Mouse (Mus musculus) CH12.LX (cell line): ENCODE measurements around the gene Taf1c. TPM values are rescaled to one million over a fixed set of nuclear protein-coding genes. Genes with fewer than 3 reads are reported as not detected.

ENCODE experiments used
- DNase-seq: peaks from one replicate; pipeline ENCODE4 v3.0.0-alpha.2; 2013; ENCODE audit errors: extremely low read depth
- H3K27ac ChIP-seq: 2 replicates; pipeline ENCODE4 v1.5.1; 2012; ENCODE audit warnings: low read depth, mild to moderate bottlenecking, control low read depth, moderate library complexity; ENCODE audit not compliant: insufficient read depth
- H3K27me3 ChIP-seq: replicated peaks from 2 replicates; pipeline ENCODE3; 2012; ENCODE audit warnings: inconsistent platforms
- H3K36me3 ChIP-seq, 2 experiments: replicated peaks in 1 of 2; 2 replicates each; pipeline versions ENCODE3 to v1.6.1; 2012; ENCODE audit warnings: inconsistent platforms in 1 of 2, low read length in 1 of 2, mild to moderate bottlenecking in 1 of 2, mixed read lengths in 1 of 2, moderate library complexity in 1 of 2; ENCODE audit not compliant: control insufficient read depth in 1 of 2, insufficient read depth in 1 of 2
- H3K4me1 ChIP-seq, 2 experiments: 2 replicates each; pipeline ENCODE4 v1.6.1; 2012; ENCODE audit warnings: inconsistent platforms in 1 of 2, moderate library complexity in 1 of 2; ENCODE audit not compliant: insufficient read depth in 2 of 2, control insufficient read depth in 1 of 2
- H3K4me2 ChIP-seq: 2 replicates; pipeline ENCODE4 v1.6.1; 2012; ENCODE audit warnings: low read depth, mild to moderate bottlenecking, control low read depth; ENCODE audit not compliant: poor library complexity, insufficient read depth, severe bottlenecking
- H3K4me3 ChIP-seq, 3 experiments: fragments of 150-350 bp in 1 of 3; sonication (generic) in 1 of 3; replicated peaks in 1 of 3; 2 replicates each; pipeline versions ENCODE3 to v1.5.1; 2011 to 2012; ENCODE audit warnings: low read depth in 2 of 3, low read length in 2 of 3, mild to moderate bottlenecking in 2 of 3, moderate library complexity in 2 of 3, control low read depth in 1 of 3, improper control_type of control experiment in 1 of 3, inconsistent platforms in 1 of 3, mixed read lengths in 1 of 3; ENCODE audit not compliant: poor library complexity in 1 of 3
- H3K79me2 ChIP-seq: replicated peaks from 2 replicates; pipeline ENCODE4 v1.6.1; 2012; ENCODE audit warnings: mild to moderate bottlenecking, moderate library complexity; ENCODE audit not compliant: control insufficient read depth, poor library complexity, insufficient read depth, severe bottlenecking; ENCODE audit errors: extremely low read depth
- H3K9ac ChIP-seq: 2 replicates; pipeline ENCODE4 v1.6.1; 2012; ENCODE audit warnings: low read depth, mild to moderate bottlenecking, control low read depth, moderate library complexity; ENCODE audit not compliant: insufficient read depth
- H3K9me3 ChIP-seq: replicated peaks from 2 replicates; pipeline ENCODE3; 2012; ENCODE audit warnings: low read length, inconsistent platforms, mixed read lengths
- BHLHE40 ChIP-seq: IDR thresholded peaks from 2 replicates; pipeline ENCODE4 v1.6.1; 2011; ENCODE audit warnings: mild to moderate bottlenecking, low read depth, low read length, improper control_type of control experiment
- ELF1 ChIP-seq: IDR thresholded peaks from 2 replicates; pipeline ENCODE4 v1.6.1; 2014; ENCODE audit warnings: low read depth, mild to moderate bottlenecking, inconsistent platforms, low read length, improper control_type of control experiment
- EP300 ChIP-seq: IDR thresholded peaks from 2 replicates; pipeline ENCODE4 v1.6.1; 2011; ENCODE audit warnings: low read length, improper control_type of control experiment
- ETS1 ChIP-seq: conservative IDR thresholded peaks from 2 replicates; pipeline ENCODE4 v1.6.1; 2012; ENCODE audit warnings: low read depth, mild to moderate bottlenecking, inconsistent platforms, low read length, improper control_type of control experiment, moderate library complexity
- GABPA ChIP-seq: IDR thresholded peaks from 2 replicates; pipeline ENCODE4 v1.6.1; 2012; ENCODE audit warnings: low read depth, low read length, improper control_type of control experiment, inconsistent platforms; ENCODE audit not compliant: insufficient replicate concordance
- HCFC1 ChIP-seq: IDR thresholded peaks from 2 replicates; pipeline ENCODE4 v1.6.1; 2012; ENCODE audit warnings: low read depth, mild to moderate bottlenecking, inconsistent platforms, low read length, improper control_type of control experiment
- IRF4 ChIP-seq: IDR thresholded peaks from 2 replicates; pipeline ENCODE4 v1.6.1; 2014; ENCODE audit warnings: low read depth, mild to moderate bottlenecking, inconsistent platforms, low read length, improper control_type of control experiment
- KAT2A ChIP-seq: IDR thresholded peaks from 2 replicates; pipeline ENCODE4 v1.6.1; 2012; ENCODE audit warnings: low read length, improper control_type of control experiment, inconsistent platforms; ENCODE audit not compliant: insufficient replicate concordance
- MAX ChIP-seq: IDR thresholded peaks from 2 replicates; pipeline ENCODE4 v1.6.1; 2011; ENCODE audit warnings: low read length, improper control_type of control experiment
- MEF2A ChIP-seq: IDR thresholded peaks from 2 replicates; pipeline ENCODE4 v1.6.1; 2014; ENCODE audit warnings: low read depth, mild to moderate bottlenecking, inconsistent platforms, low read length, improper control_type of control experiment, borderline replicate concordance
- MYC ChIP-seq: IDR thresholded peaks from 2 replicates; pipeline ENCODE4 v1.6.1; 2011; ENCODE audit warnings: low read depth, mild to moderate bottlenecking, improper control_type of control experiment, low read length
- NELFE ChIP-seq: IDR thresholded peaks from 2 replicates; pipeline ENCODE4 v1.6.1; 2011; ENCODE audit warnings: low read depth, low read length, improper control_type of control experiment
- NRF1 ChIP-seq: IDR thresholded peaks from 2 replicates; pipeline ENCODE4 v1.6.1; 2014; ENCODE audit warnings: low read depth, mild to moderate bottlenecking, inconsistent platforms, low read length, improper control_type of control experiment, moderate library complexity
- PAX5 ChIP-seq: IDR thresholded peaks from 2 replicates; pipeline ENCODE4 v1.6.1; 2012; ENCODE audit warnings: low read length, inconsistent platforms, mixed read lengths
- POLR2AphosphoS2 ChIP-seq: IDR thresholded peaks from 2 replicates; pipeline ENCODE4 v1.6.1; 2011; ENCODE audit warnings: low read depth, low read length, improper control_type of control experiment
- RAD21 ChIP-seq: IDR thresholded peaks from 2 replicates; pipeline ENCODE4 v1.6.1; 2011; ENCODE audit warnings: low read depth, mild to moderate bottlenecking, low read length, improper control_type of control experiment, moderate library complexity
- SIN3A ChIP-seq: IDR thresholded peaks from 2 replicates; pipeline ENCODE4 v1.6.1; 2012; ENCODE audit warnings: low read length, improper control_type of control experiment, inconsistent platforms
- TBP ChIP-seq: conservative IDR thresholded peaks from 2 replicates; pipeline ENCODE4 v1.6.1; 2011; ENCODE audit warnings: low read depth, low read length, improper control_type of control experiment
- TCF12 ChIP-seq: IDR thresholded peaks from 2 replicates; pipeline ENCODE4 v1.6.1; 2014; ENCODE audit warnings: low read depth, mild to moderate bottlenecking, inconsistent platforms, low read length, improper control_type of control experiment
- ZC3H11A ChIP-seq: IDR thresholded peaks from 2 replicates; pipeline ENCODE4 v1.6.1; 2012; ENCODE audit warnings: low read depth, mild to moderate bottlenecking, inconsistent platforms, low read length, improper control_type of control experiment
- ZKSCAN1 ChIP-seq: IDR thresholded peaks from 2 replicates; pipeline ENCODE4 v1.6.1; 2012; ENCODE audit warnings: low read depth, inconsistent platforms, low read length, improper control_type of control experiment, borderline replicate concordance
- ZMIZ1 ChIP-seq: IDR thresholded peaks from 2 replicates; pipeline ENCODE4 v1.6.1; 2012; ENCODE audit warnings: low read depth, mild to moderate bottlenecking, inconsistent platforms, low read length, improper control_type of control experiment
- dilution Hi-C: fragments of 300-500 bp; cut with MboI; formaldehyde crosslinking; loops from 2 replicates; pipeline ENCODE4 v1.14.3; 2020; ENCODE audit warnings: low sequenced_read_pairs; ENCODE audit not compliant: extremely low pct_unique_long_range_greater_than_20kb, extremely low pct_ligation_motif_present
- in situ Hi-C: fragments of 300-500 bp; cut with MboI; formaldehyde crosslinking; loops from 3 replicates; pipeline ENCODE4 v1.14.3; 2019; ENCODE audit warnings: low sequenced_read_pairs, low pct_ligation_motif_present, low pct_unique_long_range_greater_than_20kb, mixed read lengths
- polyA plus RNA-seq: library from polyadenylated mRNA; unstranded; fragments of >175 nt; gene quantifications from 2 replicates; pipeline ENCODE4 v1.2.1, GENCODE M21; 2012; ENCODE audit warnings: low read depth; ENCODE audit not compliant: insufficient read length
- total RNA-seq, 2 experiments: library from RNA; depleted of rRNA; stranded (reverse); fragments of 300-350 nt in 1 of 2; fragments of >200 nt in 1 of 2; gene quantifications; 2 replicates each; pipeline ENCODE4 v1.2.3; 2012 to 2014

Gene Taf1c
- total and polyA plus RNA-seq, 3 experiments, result 11.0 to 14.9 (median 12.1) TPM

- H3K9ac ChIP-seq, result no peak within 1 kb of the TSS
- H3K79me2 ChIP-seq, result no peaks in the 10 kb centered on the region
- H3K36me3 ChIP-seq, result no peaks in the 10 kb centered on the region
- H3K27ac ChIP-seq, result no peak within 1 kb of the TSS
- DNase-seq, result no peak
- TF ChIP-seq EP300 (no peak), NRF1 (no peak), KAT2A (no peak), SIN3A (no peak), TCF12 (no peak), POLR2AphosphoS2 (no peak), GABPA (no peak), ZC3H11A (no peak), PAX5 (no peak), HCFC1 (no peak), RAD21 (no peak), IRF4 (no peak), TBP (no peak)
- dilution Hi-C loops (no loop called here), in situ Hi-C loops (no loop called here)
- H3K27me3 ChIP-seq, result peaks cover 89% of the 10 kb centered on the region
- no peak within 1 kb of the TSS for H3K4me3 ChIP-seq
- H3K4me1 ChIP-seq, result peaks cover 0 to 11% of the 10 kb centered on the region in 2 experiments; a peak in 3 of 4 replicates
- H3K4me2 ChIP-seq, result no peak within 1 kb of the TSS; the same call in 1 of the 2 replicates
- H3K9me3 ChIP-seq, result no peaks in the 10 kb centered on the region
Observed at GRCm38 (mm10) chr8:119635378-119635777, 30.4 kb upstream of the Taf1c start, which contains the start of gene Kcng4. TSS of gene Kcng4 (minus strand) at chr8:119635680.

- H3K79me2 ChIP-seq, result no peaks in the 10 kb centered on the region
- H3K4me2 ChIP-seq, result no peak overlapping the region; the same call in 1 of the 2 replicates
- in situ Hi-C loops, result no loop called here
- dilution Hi-C loops, result no loop called here
- TF ChIP-seq MYC (no peak), ELF1 (no peak), MEF2A (no peak), BHLHE40 (no peak), NRF1 (no peak), ETS1 (no peak), ZKSCAN1 (no peak), MAX (no peak), NELFE (no peak), ZMIZ1 (no peak)
- TF ChIP-seq, all 38 proteins: peak for 0
- H3K27me3 ChIP-seq, result peaks cover 87% of the 10 kb centered on the region
- no peaks in the 10 kb centered on the region for H3K9me3 ChIP-seq
- no peak for DNase-seq
- H3K4me3 ChIP-seq, result no peak overlapping the region
- no peaks in the 10 kb centered on the region for H3K36me3 ChIP-seq
- H3K27ac ChIP-seq, result no peak overlapping the region
- H3K9ac ChIP-seq, result no peak overlapping the region
- H3K4me1 ChIP-seq, result peaks cover 0 to 11% of the 10 kb centered on the region in 2 experiments; a peak in 3 of 4 replicates
Observed at GRCm38 (mm10) chr8:119634616-119635336, 29.8 kb upstream of the Taf1c start.
